Mouse (Mus musculus): ENCODE data around the gene Fam110a.

- TF ChIP-seq FLI1 (IDR thresholded peaks at IDR 0.05; ENCODE audit: low read length) (no peak), GATA1 (IDR thresholded peaks at IDR 0.05; ENCODE audit: borderline replicate concordance, low read length) (no peak)
Observed at GRCm38 (mm10) chr2:151978494-151978893, 1.5 kb downstream of the Fam110a start.

All from megakaryocyte, embryonic 14.5 days (primary cell).